Mouse (Mus musculus): ENCODE data around the gene Unc5cl. TPM values are rescaled to one million over a fixed set of nuclear protein-coding genes. Genes with fewer than 3 reads are reported as not detected.

Unc5cl gene
- polyA plus RNA-seq, 1 experiment from 2014 or later = 0.39 TPM

GRCm38 (mm10) chr17:48427852-48428530, 26.7 kb upstream of the Unc5cl start:
- no peak overlapping the region for H3K4me3 ChIP-seq (ENCODE audit: low read length)
- no peaks in the 10 kb centered on the region for H3K9me3 ChIP-seq (ENCODE audit: control insufficient read depth, low read length)
- no peak for ATAC-seq
- H3K4me1 ChIP-seq (ENCODE audit: control insufficient read depth, insufficient read depth, low read depth, low read length) = peaks cover 4% of the 10 kb centered on the region; the same call in 1 of the 2 replicates
- H3K27ac ChIP-seq (ENCODE audit: low read depth, low read length) = no peak overlapping the region
- no peak overlapping the region for H3K9ac ChIP-seq (ENCODE audit: low read depth, low read length)
- WGBS = 66% methylated on average over 11 of the region's 11 CpGs
- H3K36me3 ChIP-seq (ENCODE audit: control insufficient read depth, insufficient read depth, low read length) = no peaks in the 10 kb centered on the region
- H3K4me2 ChIP-seq (ENCODE audit: low read length) = no peak overlapping the region
- no peaks in the 10 kb centered on the region for H3K27me3 ChIP-seq (replicated peaks; ENCODE audit: control insufficient read depth, insufficient read depth, low read length)

GRCm38 (mm10) chr17:48430394-48430793, 24.3 kb upstream of the Unc5cl start:
- H3K27ac ChIP-seq (ENCODE audit: low read depth, low read length) = no peak overlapping the region
- H3K27me3 ChIP-seq (replicated peaks; ENCODE audit: control insufficient read depth, insufficient read depth, low read length) = no peaks in the 10 kb centered on the region
- H3K36me3 ChIP-seq (ENCODE audit: control insufficient read depth, insufficient read depth, low read length) = no peaks in the 10 kb centered on the region
- H3K4me2 ChIP-seq (ENCODE audit: low read length) = no peak overlapping the region
- H3K9ac ChIP-seq (ENCODE audit: low read depth, low read length) = no peak overlapping the region
- no peak overlapping the region for H3K4me3 ChIP-seq (ENCODE audit: low read length)
- no peak for ATAC-seq
- peaks cover 4% of the 10 kb centered on the region; the same call in 1 of the 2 replicates for H3K4me1 ChIP-seq (ENCODE audit: control insufficient read depth, insufficient read depth, low read depth, low read length)
- no peaks in the 10 kb centered on the region for H3K9me3 ChIP-seq (ENCODE audit: control insufficient read depth, low read length)
- 56% methylated on average over 5 of the region's 5 CpGs for WGBS

GRCm38 (mm10) chr17:48431054-48431453, 23.6 kb upstream of the Unc5cl start:
- Histone ChIP-seq H3K27me3 (replicated peaks; ENCODE audit: control insufficient read depth, insufficient read depth, low read length) (no peaks in the 10 kb centered on the region), H3K4me2 (ENCODE audit: low read length) (no peak overlapping the region), H3K27ac (ENCODE audit: low read depth, low read length) (no peak overlapping the region), H3K36me3 (ENCODE audit: control insufficient read depth, insufficient read depth, low read length) (no peaks in the 10 kb centered on the region), H3K4me3 (ENCODE audit: low read length) (no peak overlapping the region), H3K9ac (ENCODE audit: low read depth, low read length) (no peak overlapping the region), H3K4me1 (ENCODE audit: control insufficient read depth, insufficient read depth, low read depth, low read length) (peaks cover 4% of the 10 kb centered on the region; the same call in 1 of the 2 replicates), H3K9me3 (ENCODE audit: control insufficient read depth, low read length) (no peaks in the 10 kb centered on the region)
- 79% methylated on average over 5 of the region's 5 CpGs for WGBS
- ATAC-seq = no peak

DNA sequence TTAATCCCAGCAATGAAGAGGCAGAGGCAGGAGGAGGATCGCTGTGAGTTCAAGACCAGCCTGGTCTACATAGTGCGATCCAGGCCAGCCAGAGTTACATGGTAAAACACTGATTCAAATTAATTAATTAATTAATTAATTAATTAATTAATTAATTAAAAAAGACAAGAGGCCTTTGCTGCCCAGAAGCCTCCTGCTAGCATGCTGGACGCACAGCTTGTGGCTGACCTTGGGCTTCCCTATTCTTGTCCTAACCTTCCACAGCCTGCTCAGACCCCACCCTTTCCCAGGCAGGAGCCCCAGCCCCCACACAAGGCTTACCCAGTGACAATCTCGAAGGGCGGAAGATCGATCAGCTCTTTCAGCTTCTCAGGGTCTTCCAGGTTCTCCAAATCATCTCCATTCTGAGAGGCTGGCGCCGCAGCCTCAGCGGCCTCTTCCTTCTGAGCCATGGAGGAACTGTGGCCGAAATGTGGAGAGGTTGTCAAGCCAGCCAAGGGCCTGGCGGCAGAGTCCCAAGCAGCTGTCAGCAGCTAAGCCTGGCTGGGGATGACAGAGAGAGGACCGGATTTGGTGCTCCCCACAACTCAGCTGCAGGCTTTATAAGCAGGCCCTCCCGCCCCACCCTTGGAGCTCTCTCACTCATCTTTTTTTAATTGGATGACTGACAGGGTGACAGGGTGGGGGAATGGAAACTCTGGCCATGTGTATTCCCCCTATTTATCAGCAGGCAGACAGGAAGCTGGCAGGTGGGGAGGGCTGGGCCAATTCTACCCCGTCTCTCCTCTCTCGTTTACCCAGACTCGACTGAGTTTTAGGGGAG, 22.3 kb upstream of the Unc5cl start, which contains the start of gene Apobec2:
Gene Apobec2 (minus strand): TSS at position 773 of the 823 bp plus-strand sequence.
- WGBS = 63% methylated on average over 16 of the region's 16 CpGs
- Histone ChIP-seq H3K36me3 (ENCODE audit: control insufficient read depth, insufficient read depth, low read length) (no peaks in the 10 kb centered on the region), H3K27me3 (replicated peaks; ENCODE audit: control insufficient read depth, insufficient read depth, low read length) (no peaks in the 10 kb centered on the region), H3K9ac (ENCODE audit: low read depth, low read length) (peak within 1 kb of the TSS; percentile 2; the same call in 1 of the 2 replicates), H3K4me1 (ENCODE audit: control insufficient read depth, insufficient read depth, low read depth, low read length) (peaks cover 4% of the 10 kb centered on the region; the same call in 1 of the 2 replicates), H3K9me3 (ENCODE audit: control insufficient read depth, low read length) (no peaks in the 10 kb centered on the region), H3K4me2 (ENCODE audit: low read length) (no peak within 1 kb of the TSS), H3K27ac (ENCODE audit: low read depth, low read length) (0 out of 2 replicates have a peak within 1 kb of the TSS, but pooled peaks have one; percentile 3), H3K4me3 (ENCODE audit: low read length) (no peak within 1 kb of the TSS)
- peak; percentile 35; the same call in 1 of the 2 replicates for ATAC-seq

GRCm38 (mm10) chr17:48433006-48433655, 21.6 kb upstream of the Unc5cl start:
- 75% methylated on average over 20 of the region's 20 CpGs for WGBS
- Histone ChIP-seq H3K27me3 (replicated peaks; ENCODE audit: control insufficient read depth, insufficient read depth, low read length) (no peaks in the 10 kb centered on the region), H3K9ac (ENCODE audit: low read depth, low read length) (no peak overlapping the region)

GRCm38 (mm10) chr17:48433689-48434330, 20.9 kb upstream of the Unc5cl start:
- Histone ChIP-seq H3K36me3 (ENCODE audit: control insufficient read depth, insufficient read depth, low read length) (no peaks in the 10 kb centered on the region), H3K27ac (ENCODE audit: low read depth, low read length) (no peak overlapping the region), H3K9ac (ENCODE audit: low read depth, low read length) (no peak overlapping the region), H3K4me1 (ENCODE audit: control insufficient read depth, insufficient read depth, low read depth, low read length) (peaks cover 4% of the 10 kb centered on the region; the same call in 1 of the 2 replicates), H3K27me3 (replicated peaks; ENCODE audit: control insufficient read depth, insufficient read depth, low read length) (no peaks in the 10 kb centered on the region), H3K4me3 (ENCODE audit: low read length) (no peak overlapping the region), H3K9me3 (ENCODE audit: control insufficient read depth, low read length) (no peaks in the 10 kb centered on the region), H3K4me2 (ENCODE audit: low read length) (no peak overlapping the region)
- WGBS = 74% methylated on average over 6 of the region's 6 CpGs
- ATAC-seq = no peak

More at GRCm38 (mm10) chr17:48433006-48433655, 21.6 kb upstream of the Unc5cl start:
- no peak for ATAC-seq
- no peak overlapping the region for H3K27ac ChIP-seq (ENCODE audit: low read depth, low read length)
- no peaks in the 10 kb centered on the region for H3K9me3 ChIP-seq (ENCODE audit: control insufficient read depth, low read length)
- peaks cover 4% of the 10 kb centered on the region; the same call in 1 of the 2 replicates for H3K4me1 ChIP-seq (ENCODE audit: control insufficient read depth, insufficient read depth, low read depth, low read length)
- H3K4me3 ChIP-seq (ENCODE audit: low read length) = no peak overlapping the region
- no peaks in the 10 kb centered on the region for H3K36me3 ChIP-seq (ENCODE audit: control insufficient read depth, insufficient read depth, low read length)
- H3K4me2 ChIP-seq (ENCODE audit: low read length) = no peak overlapping the region

GRCm38 (mm10) chr17:48434479-48434878, 20.2 kb upstream of the Unc5cl start:
- Histone ChIP-seq H3K9me3 (ENCODE audit: control insufficient read depth, low read length) (no peaks in the 10 kb centered on the region), H3K4me3 (ENCODE audit: low read length) (no peak overlapping the region), H3K9ac (ENCODE audit: low read depth, low read length) (no peak overlapping the region), H3K4me2 (ENCODE audit: low read length) (no peak overlapping the region), H3K27me3 (replicated peaks; ENCODE audit: control insufficient read depth, insufficient read depth, low read length) (no peaks in the 10 kb centered on the region), H3K4me1 (ENCODE audit: control insufficient read depth, insufficient read depth, low read depth, low read length) (peaks cover 4% of the 10 kb centered on the region; the same call in 1 of the 2 replicates), H3K27ac (ENCODE audit: low read depth, low read length) (no peak overlapping the region), H3K36me3 (ENCODE audit: control insufficient read depth, insufficient read depth, low read length) (no peaks in the 10 kb centered on the region)
- 79% methylated on average over 5 of the region's 5 CpGs for WGBS
- ATAC-seq = no peak

DNA sequence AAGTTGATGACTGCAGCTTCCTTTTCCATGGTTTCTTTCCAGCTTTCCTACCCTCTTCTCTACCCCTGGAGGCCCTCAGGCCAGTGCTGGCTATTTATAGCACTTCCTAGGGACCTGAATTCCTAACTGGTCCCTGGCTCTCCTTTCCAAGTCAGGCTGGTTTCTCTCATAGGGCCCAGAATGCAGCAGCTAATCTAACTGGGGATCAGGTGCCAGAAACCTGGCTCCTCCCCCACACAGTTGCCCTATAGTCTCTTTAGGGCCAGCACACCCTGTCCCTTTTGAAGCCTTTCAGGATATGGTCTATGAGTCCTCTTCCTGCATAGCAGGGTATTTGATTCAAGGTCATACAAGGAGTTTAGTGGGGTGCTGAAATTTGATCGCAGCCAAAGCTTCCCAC, 18.2 kb upstream of the Unc5cl start:
- peaks cover 4% of the 10 kb centered on the region; the same call in 1 of the 2 replicates for H3K4me1 ChIP-seq (ENCODE audit: control insufficient read depth, insufficient read depth, low read depth, low read length)
- H3K36me3 ChIP-seq (ENCODE audit: control insufficient read depth, insufficient read depth, low read length) = no peaks in the 10 kb centered on the region
- no peak overlapping the region for H3K27ac ChIP-seq (ENCODE audit: low read depth, low read length)
- H3K9ac ChIP-seq (ENCODE audit: low read depth, low read length) = no peak overlapping the region
- H3K4me2 ChIP-seq (ENCODE audit: low read length) = no peak overlapping the region
- WGBS = 85% methylated on average over 1 of the region's 1 CpGs
- ATAC-seq = no peak
- H3K4me3 ChIP-seq (ENCODE audit: low read length) = no peak overlapping the region
- no peaks in the 10 kb centered on the region for H3K9me3 ChIP-seq (ENCODE audit: control insufficient read depth, low read length)
- H3K27me3 ChIP-seq (replicated peaks; ENCODE audit: control insufficient read depth, insufficient read depth, low read length) = no peaks in the 10 kb centered on the region
